Mouse (Mus musculus) megakaryocyte, adult 5-6 weeks (primary cell): ENCODE results near the gene Gm17606. TPM values are rescaled to one million over a fixed set of nuclear protein-coding genes. Genes with fewer than 3 reads are reported as not detected.

Experiments
- ATAC-seq: 2 replicates; pipeline ENCODE4 v1.8.0; 2016; ENCODE audit warnings: mild to moderate bottlenecking, inconsistent platforms; ENCODE audit not compliant: poor library complexity, severe bottlenecking
- total RNA-seq, 2 experiments: library from RNA; stranded (forward) in 1 of 2; stranded (reverse) in 1 of 2; fragments of 153-499, 151-499 nt in 1 of 2; fragments of 221-1000, 200-1000 nt in 1 of 2; gene quantifications; 2 replicates each; pipeline versions ENCODE4 v1.2.3 to v1.2.4; 2015 to 2017

The Gm17606 gene
- total RNA-seq, 2 experiments from 2014 or later, result not detected

DNA sequence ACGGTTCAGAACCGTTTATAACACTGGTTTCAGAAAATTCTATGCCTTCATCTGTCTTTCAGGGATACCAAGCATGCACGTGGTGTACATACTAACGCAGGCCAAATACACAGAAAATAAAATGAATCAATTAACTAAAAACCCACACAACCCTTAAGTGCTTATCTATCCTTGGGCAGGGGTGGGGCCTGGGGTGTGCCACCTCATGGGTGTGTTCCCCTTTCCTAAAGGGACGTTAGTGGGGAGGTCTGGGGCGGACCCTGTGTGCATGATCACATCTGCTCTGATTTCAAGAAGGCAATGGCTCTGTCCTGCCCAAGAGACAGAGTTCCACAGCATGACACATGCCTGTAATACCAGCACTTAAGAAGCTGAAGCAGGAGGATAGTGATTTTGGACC is 17.4 kb upstream of the Gm17606 start:
- ATAC-seq, result no peak

- ATAC-seq, result no peak
Observed at GRCm38 (mm10) chr14:54624976-54625375, 15.8 kb upstream of the Gm17606 start.

DNA sequence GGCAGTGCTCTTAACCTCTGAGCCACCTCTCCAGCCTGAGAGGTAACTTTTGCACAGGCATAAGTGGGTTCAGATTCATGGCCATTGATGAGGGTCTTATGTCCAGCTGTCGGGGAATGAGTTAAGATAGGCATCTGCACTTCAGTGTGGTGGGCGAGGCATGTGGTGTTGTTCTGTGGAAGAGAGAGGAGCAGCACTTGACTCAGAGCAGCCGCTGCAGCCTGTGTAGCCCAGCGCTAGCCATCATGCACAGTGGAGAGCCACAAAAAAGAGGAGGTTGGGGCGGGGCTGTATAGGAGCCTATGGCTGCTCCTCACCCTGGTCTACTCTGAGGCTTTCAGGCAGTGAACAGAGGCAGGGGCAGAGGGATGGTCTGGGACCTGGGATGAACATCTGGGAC is 12.6 kb upstream of the Gm17606 start:
- no peak for ATAC-seq

- no peak for ATAC-seq
Observed at GRCm38 (mm10) chr14:54629797-54630196, 11.0 kb upstream of the Gm17606 start.

GRCm38 (mm10) chr14:54630583-54631239 is 10.0 kb upstream of the Gm17606 start:
- ATAC-seq, result peak; percentile 54

GRCm38 (mm10) chr14:54631240-54631599 is 9.5 kb upstream of the Gm17606 start:
- no peak for ATAC-seq

- no peak for ATAC-seq
Observed at GRCm38 (mm10) chr14:54632252-54632651, 8.5 kb upstream of the Gm17606 start.

DNA sequence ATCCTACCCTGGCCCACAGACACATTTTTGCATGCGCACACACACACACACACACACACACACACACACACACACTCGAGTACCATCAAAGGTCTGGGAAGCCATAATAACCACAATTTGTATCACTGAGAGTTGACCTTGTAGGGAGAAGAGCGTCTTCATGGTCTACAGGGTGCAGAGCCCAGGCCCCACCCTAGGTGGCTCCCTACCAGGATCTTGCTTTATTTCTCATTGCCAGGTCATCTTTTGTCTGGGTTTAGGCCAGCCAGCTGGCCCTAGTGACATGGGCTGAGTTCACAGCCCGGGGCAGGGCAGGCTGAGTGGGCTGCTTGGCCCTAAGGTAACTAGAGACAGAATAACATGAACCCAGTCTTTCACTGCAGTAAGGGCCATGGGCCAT is 6.6 kb upstream of the Gm17606 start:
- ATAC-seq, result no peak

- ATAC-seq, result no peak
Observed at GRCm38 (mm10) chr14:54636954-54637353, 3.8 kb upstream of the Gm17606 start.

DNA sequence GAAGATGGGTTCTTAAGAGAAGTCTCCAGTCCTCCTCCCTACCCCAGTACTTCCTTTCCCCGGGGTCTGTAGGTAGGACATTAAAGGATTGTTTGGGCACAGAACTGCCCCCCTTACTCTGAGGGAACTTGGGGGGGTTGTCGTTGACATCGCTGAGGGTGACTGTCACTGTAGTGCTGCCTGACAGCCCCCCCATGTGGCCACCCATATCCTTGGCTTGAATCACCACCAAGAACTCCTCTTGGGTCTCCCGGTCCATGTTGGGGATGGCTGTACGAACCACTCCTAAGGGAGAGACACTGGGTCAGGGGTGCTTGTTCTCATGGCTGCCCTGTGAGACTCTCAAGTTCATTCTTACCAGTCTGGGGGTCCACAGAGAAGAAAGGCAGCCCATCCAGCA is 2.5 kb upstream of the Gm17606 start:
- ATAC-seq, result no peak

DNA sequence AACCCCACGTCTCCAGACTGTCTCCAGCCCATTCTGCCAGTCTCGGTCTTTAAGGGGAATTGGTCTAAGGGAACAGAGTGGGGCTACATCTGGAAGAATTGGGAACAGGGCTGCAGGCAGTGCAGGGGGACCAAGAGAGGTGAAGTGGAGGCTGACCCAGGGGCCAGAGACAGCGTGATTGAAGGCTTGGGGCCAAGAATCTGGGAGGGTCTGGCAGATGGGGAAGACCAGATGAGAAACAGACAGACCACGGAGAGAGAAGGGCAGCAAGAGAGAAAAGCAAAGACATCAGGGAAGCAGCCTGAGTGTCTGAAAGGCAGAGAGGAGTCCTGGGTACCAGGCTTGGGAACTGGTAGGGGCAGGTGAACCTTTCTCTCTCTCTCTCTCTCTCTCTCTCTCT is 631 bp upstream of the Gm17606 start:
- ATAC-seq, result no peak

DNA sequence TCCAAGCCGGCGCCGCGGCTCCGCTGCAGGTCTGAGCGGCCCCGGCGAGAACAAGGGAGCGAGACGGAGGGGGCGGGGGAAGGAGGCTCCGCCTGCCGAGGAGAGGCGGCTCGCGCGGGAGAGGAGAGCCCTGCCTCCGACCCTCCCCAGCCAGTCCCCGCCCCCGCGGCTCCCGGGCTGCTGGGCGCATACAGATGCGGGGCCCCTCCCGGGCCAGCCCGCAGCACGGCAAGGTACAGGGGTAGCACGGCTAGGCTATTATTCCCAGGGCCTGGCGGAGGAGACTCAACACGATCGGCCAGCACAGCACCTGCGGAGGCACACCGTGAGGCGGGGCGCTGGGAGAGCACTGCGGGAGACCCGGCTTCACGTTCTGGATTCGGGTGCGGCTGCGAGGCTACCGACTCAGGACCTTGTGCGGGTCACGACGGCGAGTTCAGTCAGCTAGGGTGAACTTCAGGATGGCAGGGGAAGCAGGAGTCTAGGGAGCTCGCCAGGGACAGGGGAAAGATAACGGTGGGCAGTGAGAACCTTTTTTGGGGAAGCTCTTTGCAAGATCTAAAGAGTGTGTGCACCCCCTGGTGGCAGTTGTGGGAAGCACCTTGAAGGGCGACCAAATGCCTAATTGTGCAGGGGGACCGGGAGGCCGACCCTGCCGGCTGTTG is 685 bp downstream of the Gm17606 start, which contains the start of gene Cdh24:
Cdh24 (minus strand) TSS at position 60 of the 665 bp plus-strand sequence.
- peak; percentile 81 for ATAC-seq

DNA sequence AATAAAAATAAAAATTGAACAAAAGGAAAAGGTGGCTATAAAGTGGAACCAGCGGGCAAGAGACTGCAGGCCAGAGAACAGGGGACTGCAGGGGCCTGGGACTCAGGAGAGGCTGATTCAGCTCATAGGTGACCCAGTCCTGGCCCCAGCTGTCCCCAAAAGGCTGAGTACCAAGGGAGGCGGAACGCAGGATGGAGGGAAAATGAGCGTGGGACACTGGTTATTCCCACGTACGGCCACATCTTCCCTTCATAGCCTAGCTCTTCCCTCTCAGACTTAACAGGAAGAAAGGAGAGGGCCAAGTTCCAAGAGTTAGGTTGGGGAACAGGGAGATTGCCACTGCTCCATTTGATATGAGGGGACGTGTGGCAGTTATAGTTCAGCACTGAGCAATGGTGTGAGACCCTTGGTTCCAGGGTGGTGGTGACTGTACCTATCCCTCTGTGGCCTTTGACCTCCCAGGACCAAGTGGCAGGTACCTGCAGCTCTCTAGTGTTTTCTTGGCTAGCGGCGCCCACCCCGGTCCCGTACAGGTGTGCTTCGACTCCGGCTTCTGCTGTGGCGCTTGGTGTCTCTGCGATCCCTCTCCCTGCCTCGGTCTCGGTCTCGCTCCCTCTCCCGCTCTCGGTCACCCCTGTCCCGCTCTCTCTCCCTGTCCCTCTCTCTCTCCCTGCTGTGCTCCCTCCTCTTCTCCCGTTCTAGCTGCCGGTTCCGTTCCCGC is 1.6 kb downstream of the Gm17606 start:
- ATAC-seq, result no peak

DNA sequence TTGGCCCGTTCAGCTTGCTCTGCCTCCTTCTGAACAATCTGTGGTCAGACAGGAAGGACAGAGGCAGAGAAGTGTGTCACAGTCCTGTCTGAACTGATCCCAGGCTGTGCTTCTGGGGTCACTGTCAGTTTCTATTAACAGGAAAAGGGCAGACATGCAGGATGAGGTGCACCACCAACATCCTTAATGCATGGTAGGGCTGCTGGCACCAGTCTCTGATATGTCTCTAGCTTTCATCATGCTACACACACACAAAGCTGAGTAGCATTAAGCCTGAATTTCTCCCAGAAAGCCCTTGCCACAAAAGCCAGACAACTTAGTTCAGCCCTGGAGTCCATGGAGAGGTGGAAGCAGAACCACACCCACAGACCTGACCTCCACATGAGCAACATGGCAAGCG is 2.3 kb downstream of the Gm17606 start:
- ATAC-seq, result no peak

- no peak for ATAC-seq
Observed at GRCm38 (mm10) chr14:54644294-54644693, 3.5 kb downstream of the Gm17606 start.

DNA sequence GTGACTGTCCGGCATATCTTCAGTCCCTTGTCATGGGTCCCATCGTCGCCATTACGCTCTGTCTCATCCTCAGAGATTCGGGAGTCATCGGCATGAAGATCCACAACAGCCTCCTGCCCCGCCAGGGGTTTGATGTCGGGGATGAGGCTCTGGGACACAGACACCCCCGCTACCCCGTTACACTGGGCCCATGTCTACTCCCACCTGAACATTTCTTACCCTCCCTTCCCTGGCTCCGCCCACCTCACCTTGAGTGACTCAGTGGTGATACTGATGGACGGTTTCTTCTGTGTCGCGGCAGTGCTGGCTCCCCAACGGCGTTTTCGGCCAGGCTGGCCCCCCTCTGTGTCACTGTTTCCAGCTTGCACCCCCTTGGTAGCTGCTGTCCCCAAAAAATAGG is 5.7 kb downstream of the Gm17606 start:
- ATAC-seq, result no peak

- no peak for ATAC-seq
Observed at GRCm38 (mm10) chr14:54646898-54647636, 6.3 kb downstream of the Gm17606 start.

DNA sequence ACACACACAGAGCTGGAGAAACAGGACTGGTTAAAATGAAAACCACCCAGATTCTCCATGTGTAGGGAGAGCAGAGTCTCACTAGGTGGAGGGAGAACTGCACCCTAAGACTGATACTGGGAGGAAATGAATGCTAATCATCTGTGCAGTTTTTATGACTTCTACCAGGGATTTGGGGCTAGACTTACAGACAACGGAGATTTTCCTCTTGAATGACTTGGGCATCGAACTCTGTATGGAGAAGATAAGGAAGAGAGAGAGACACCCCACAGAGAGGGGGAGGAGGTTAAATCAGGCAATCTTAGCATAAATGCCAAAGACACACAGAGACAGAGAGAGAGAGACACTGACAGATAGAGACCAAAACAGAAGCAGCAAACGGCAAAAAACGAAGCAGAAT is 7.1 kb downstream of the Gm17606 start:
- ATAC-seq, result no peak

- ATAC-seq, result peak; percentile 87
Observed at GRCm38 (mm10) chr14:54650621-54651454, 10.1 kb downstream of the Gm17606 start.

- no peak for ATAC-seq
Observed at GRCm38 (mm10) chr14:54651556-54651955, 10.8 kb downstream of the Gm17606 start.
